Mouse (Mus musculus) spleen, postnatal 4 days (tissue): ENCODE results near the gene Smim14.
A peak's percentile ranks its signal among the peaks of the same experiment; 100 is the strongest.

ENCODE experiments used
- DNase-seq, 2 experiments: peaks; one replicate each; pipeline ENCODE4 v3.0.0; 2022; ENCODE audit warnings: low spot score in 2 of 2

Smim14 gene

GRCm38 (mm10) chr5:65466911-65467310 lies 70.1 kb downstream of the Smim14 start:
- no peak for DNase-seq

- no peak for DNase-seq
These were observed 76.6 kb downstream of the Smim14 start for GRCm38 (mm10) chr5:65460361-65460760.

GRCm38 (mm10) chr5:65459454-65459853 lies 77.5 kb downstream of the Smim14 start:
- DNase-seq = no peak

GRCm38 (mm10) chr5:65457846-65458245 lies 79.1 kb downstream of the Smim14 start:
- no peak for DNase-seq

GRCm38 (mm10) chr5:65457086-65457827 lies 79.7 kb downstream of the Smim14 start:
- DNase-seq = no peak

- DNase-seq = no peak
These were observed 82.2 kb downstream of the Smim14 start for GRCm38 (mm10) chr5:65454771-65455170.

- DNase-seq = no peak
These were observed 88.0 kb downstream of the Smim14 start for GRCm38 (mm10) chr5:65448941-65449340.

GRCm38 (mm10) chr5:65447826-65448225 lies 89.2 kb downstream of the Smim14 start:
- no peak for DNase-seq

- DNase-seq = no peak
These were observed 90.2 kb downstream of the Smim14 start for GRCm38 (mm10) chr5:65446756-65447155.

GRCm38 (mm10) chr5:65444981-65445380 lies 92.0 kb downstream of the Smim14 start:
- DNase-seq = no peak

GRCm38 (mm10) chr5:65438041-65438440 lies 98.9 kb downstream of the Smim14 start:
- no peak for DNase-seq

- peak; percentile 96 to 98 for DNase-seq
These were observed 101.0 kb downstream of the Smim14 start, which contains the start of gene Ugdh for GRCm38 (mm10) chr5:65435806-65436561. Gene Ugdh (minus strand): TSS chr5:65435949.

- DNase-seq = no peak
These were observed 101.6 kb downstream of the Smim14 start for GRCm38 (mm10) chr5:65435363-65435805.

GRCm38 (mm10) chr5:65434471-65435362 lies 102.3 kb downstream of the Smim14 start:
- DNase-seq = no peak

GRCm38 (mm10) chr5:65429441-65429840 lies 107.5 kb downstream of the Smim14 start:
- DNase-seq = no peak

GRCm38 (mm10) chr5:65428321-65428720 lies 108.7 kb downstream of the Smim14 start:
- no peak for DNase-seq

GRCm38 (mm10) chr5:65425251-65425650 lies 111.7 kb downstream of the Smim14 start:
- no peak for DNase-seq

GRCm38 (mm10) chr5:65424215-65424614 lies 112.8 kb downstream of the Smim14 start:
- DNase-seq = no peak

- no peak for DNase-seq
These were observed 114.2 kb downstream of the Smim14 start for GRCm38 (mm10) chr5:65422803-65423202.

GRCm38 (mm10) chr5:65420822-65421221 lies 116.2 kb downstream of the Smim14 start:
- no peak for DNase-seq

GRCm38 (mm10) chr5:65419136-65419535 lies 117.8 kb downstream of the Smim14 start:
- DNase-seq = no peak
